Comparison of ENCODE assay signal across 30 mouse cellular contexts in genomic region chr9:82907246-82907645, GRCm38 (mm10).
"Had no signal": no experiment of that assay in that cellular context is flagged by ENCODE, and none has a peak within 500 bp of the region (broad histone marks: within the 10 kb centered on the region; RNA-seq: fewer than 3 reads in every experiment).

No protein-coding gene starts in this region.

- H3K4me1 ChIP-seq: limb, embryonic 10.5 days; limb, embryonic 12.5 days; limb, embryonic 13.5 days; limb, embryonic 15.5 days; liver, embryonic 12.5 days; liver, embryonic 13.5 days; liver, embryonic 15.5 days; lung, embryonic 15.5 days; megakaryocyte, embryonic 14.5 days; midbrain, embryonic 10.5 days; midbrain, embryonic 12.5 days; midbrain, embryonic 13.5 days; midbrain, embryonic 15.5 days; neural tube, embryonic 12.5 days had no signal

- H3K4me2 ChIP-seq: limb, embryonic 12.5 days; limb, embryonic 13.5 days; limb, embryonic 15.5 days; liver, embryonic 11.5 days; liver, embryonic 12.5 days; liver, embryonic 13.5 days; liver, embryonic 15.5 days; lung, embryonic 14.5 days; lung, embryonic 15.5 days; midbrain, embryonic 11.5 days; midbrain, embryonic 12.5 days; midbrain, embryonic 13.5 days; midbrain, embryonic 15.5 days; neural tube, embryonic 12.5 days had no signal

- H3K4me3 ChIP-seq: limb, embryonic 10.5 days; limb, embryonic 12.5 days; limb, embryonic 13.5 days; limb, embryonic 15.5 days; liver, embryonic 12.5 days; liver, embryonic 13.5 days; liver, embryonic 15.5 days; lung, embryonic 15.5 days; megakaryocyte, embryonic 14.5 days; midbrain, embryonic 10.5 days; midbrain, embryonic 12.5 days; midbrain, embryonic 13.5 days; midbrain, embryonic 15.5 days; myocyte; neural tube, embryonic 12.5 days had no signal

- H3K27me3 ChIP-seq: limb, embryonic 12.5 days; limb, embryonic 13.5 days; limb, embryonic 15.5 days; liver, embryonic 12.5 days; liver, embryonic 13.5 days; liver, embryonic 15.5 days; lung, embryonic 15.5 days; megakaryocyte, embryonic 14.5 days; midbrain, embryonic 12.5 days; midbrain, embryonic 13.5 days; midbrain, embryonic 15.5 days; neural tube, embryonic 12.5 days had no signal

- H3K27ac ChIP-seq: limb, embryonic 10.5 days; limb, embryonic 12.5 days; limb, embryonic 13.5 days; limb, embryonic 15.5 days; liver, embryonic 12.5 days; liver, embryonic 13.5 days; liver, embryonic 14.5 days; liver, embryonic 15.5 days; lung, embryonic 15.5 days; macrophage; midbrain, embryonic 10.5 days; midbrain, embryonic 12.5 days; midbrain, embryonic 13.5 days; midbrain, embryonic 15.5 days; neural tube, embryonic 12.5 days had no signal

- DNase-seq: left cerebral cortex, postnatal 4 days; liver; liver, embryonic 13.5 days; liver, postnatal 0 days; lung, adult 18-20 months; lung, adult 2 months; lung, embryonic 14.5 days; lung, postnatal 10 days; lung, postnatal 14 days; lung, postnatal 36 days; lung, postnatal 4 days; midbrain, embryonic 14.5 days had no signal

- H3K9me3 ChIP-seq: limb, embryonic 10.5 days; limb, embryonic 12.5 days; limb, embryonic 13.5 days; limb, embryonic 15.5 days; liver, embryonic 12.5 days; liver, embryonic 13.5 days; liver, embryonic 15.5 days; lung, embryonic 15.5 days; megakaryocyte, embryonic 14.5 days; midbrain, embryonic 10.5 days; midbrain, embryonic 12.5 days; midbrain, embryonic 13.5 days; midbrain, embryonic 15.5 days; neural tube, embryonic 12.5 days had no signal

- H3K9ac ChIP-seq: limb, embryonic 12.5 days; limb, embryonic 13.5 days; limb, embryonic 15.5 days; liver, embryonic 12.5 days; liver, embryonic 13.5 days; liver, embryonic 14.5 days; liver, embryonic 15.5 days; liver, postnatal 0 days; lung, embryonic 14.5 days; lung, embryonic 15.5 days; midbrain, embryonic 12.5 days; midbrain, embryonic 13.5 days; midbrain, embryonic 15.5 days; neural tube, embryonic 12.5 days had no signal
